Mouse (Mus musculus) adrenal gland, adult 18-20 months (tissue): Measurements from ENCODE around the gene Tarbp2. TPM values are rescaled to one million over a fixed set of nuclear protein-coding genes. Genes with fewer than 3 reads are reported as not detected.

ENCODE experiments used
- DNase-seq, 2 experiments: peaks; one replicate each; pipeline ENCODE4 v3.0.0; 2021 to 2022; ENCODE audit warnings: low spot score in 2 of 2
- total RNA-seq, 2 experiments: library from RNA; stranded (reverse); gene quantifications; 1 replicate in 1 of 2; 2 replicates in 1 of 2; pipeline ENCODE4 v1.2.3; 2021

Tarbp2 gene
- total RNA-seq, 2 experiments from 2014 or later, result 35.5 to 36.1 TPM

- DNase-seq, result peak; percentile 72 to 74
Observed at GRCm38 (mm10) chr15:102524892-102525485, 7.0 kb downstream of the Tarbp2 start, which contains the start of gene Npff. TSS of gene Npff (minus strand) at chr15:102524942.

GRCm38 (mm10) chr15:102526111-102527002 lies 8.4 kb downstream of the Tarbp2 start:
- DNase-seq, result no peak

GRCm38 (mm10) chr15:102527936-102528335 lies 9.9 kb downstream of the Tarbp2 start:
- DNase-seq, result no peak

- no peak for DNase-seq
Observed at GRCm38 (mm10) chr15:102528396-102528795, 10.4 kb downstream of the Tarbp2 start.

- DNase-seq, result no peak
Observed at GRCm38 (mm10) chr15:102530566-102530965, 12.6 kb downstream of the Tarbp2 start.

GRCm38 (mm10) chr15:102531586-102531985 lies 13.6 kb downstream of the Tarbp2 start:
- no peak for DNase-seq

GRCm38 (mm10) chr15:102532106-102532900 lies 14.3 kb downstream of the Tarbp2 start:
- DNase-seq, result no peak

GRCm38 (mm10) chr15:102533926-102534325 lies 15.9 kb downstream of the Tarbp2 start:
- DNase-seq, result no peak

GRCm38 (mm10) chr15:102544801-102545200 lies 26.8 kb downstream of the Tarbp2 start:
- DNase-seq, result no peak

GRCm38 (mm10) chr15:102546246-102546645 lies 28.3 kb downstream of the Tarbp2 start:
- DNase-seq, result no peak

- peak; percentile 26 to 40 for DNase-seq
Observed at GRCm38 (mm10) chr15:102546677-102547427, 28.9 kb downstream of the Tarbp2 start.

- DNase-seq, result no peak
Observed at GRCm38 (mm10) chr15:102547478-102547877, 29.5 kb downstream of the Tarbp2 start.

GRCm38 (mm10) chr15:102552599-102552998 lies 34.6 kb downstream of the Tarbp2 start:
- DNase-seq, result no peak

GRCm38 (mm10) chr15:102555581-102555980 lies 37.6 kb downstream of the Tarbp2 start:
- DNase-seq, result no peak

- no peak for DNase-seq
Observed at GRCm38 (mm10) chr15:102557580-102557979, 39.6 kb downstream of the Tarbp2 start.

- DNase-seq, result no peak
Observed at GRCm38 (mm10) chr15:102562491-102562890, 44.5 kb downstream of the Tarbp2 start.

- DNase-seq, result no peak
Observed at GRCm38 (mm10) chr15:102563061-102563460, 45.1 kb downstream of the Tarbp2 start.

GRCm38 (mm10) chr15:102563681-102564080 lies 45.7 kb downstream of the Tarbp2 start:
- no peak for DNase-seq

GRCm38 (mm10) chr15:102567849-102568248 lies 49.9 kb downstream of the Tarbp2 start:
- DNase-seq, result no peak

- DNase-seq, result no peak
Observed at GRCm38 (mm10) chr15:102572081-102572480, 54.1 kb downstream of the Tarbp2 start.
